Mouse (Mus musculus): Measurements from ENCODE around the gene Stxbp6.

DNA sequence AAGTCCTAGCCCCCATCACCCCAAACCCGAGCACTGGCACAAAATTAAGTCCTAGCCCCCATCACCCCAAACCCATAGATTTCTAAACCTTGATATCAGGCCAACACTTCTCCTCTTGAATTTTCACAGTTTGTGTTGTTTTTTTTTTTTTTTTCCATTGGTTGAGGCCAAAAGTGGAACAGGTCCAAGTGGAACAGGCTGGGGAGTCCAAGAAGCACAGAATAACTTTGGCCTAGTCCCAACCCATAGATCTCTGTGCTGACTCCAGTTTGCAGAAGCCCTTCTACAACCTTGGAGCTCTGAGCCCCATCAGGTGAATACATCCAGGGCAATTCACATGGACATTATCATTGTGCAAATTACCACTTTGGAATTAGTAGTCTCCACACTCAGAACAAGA, 48.2 kb downstream of the Stxbp6 start:
- TF ChIP-seq POLR2A (IDR thresholded peaks at IDR 0.05; ENCODE audit: insufficient read length, low read depth) (no peak), MYOD1 (IDR thresholded peaks at IDR 0.05; ENCODE audit: control insufficient read depth in 1 of 3, insufficient read length in 2 of 3, low read depth in 2 of 3) (no peak), POLR2AphosphoS2 (IDR thresholded peaks at IDR 0.05; ENCODE audit: insufficient read length, low read depth) (no peak), MAX (IDR thresholded peaks at IDR 0.05; ENCODE audit: low read depth) (no peak), REST (IDR thresholded peaks at IDR 0.05; ENCODE audit: insufficient read depth, insufficient read length) (no peak), E2F4 (IDR thresholded peaks at IDR 0.05; ENCODE audit: insufficient read depth) (no peak), USF1 (IDR thresholded peaks at IDR 0.05; ENCODE audit: low read depth) (no peak), MYOG (IDR thresholded peaks at IDR 0.05; ENCODE audit: control insufficient read depth in 1 of 3, insufficient read depth in 1 of 3, insufficient read length in 2 of 3, low read depth in 2 of 3) (no peak), TCF3 (IDR thresholded peaks at IDR 0.05; ENCODE audit: insufficient read length, low read depth) (no peak)
